Mouse (Mus musculus): ENCODE results near the gene Hsd3b5. TPM values are rescaled to one million over a fixed set of nuclear protein-coding genes. Genes with fewer than 3 reads are reported as not detected.
"Not testable (repeated sequence)": the region's sequence is repeated elsewhere in the genome, so short reads cannot be mapped to it uniquely, and the experiment has no call there.

Hsd3b5 gene
- not detected in 2 replicates for polyA plus RNA-seq (2012; rRNA removed)

GRCm38 (mm10) chr3:98630152-98630551 is at the start of gene Hsd3b5:
Gene Hsd3b5, minus strand, starts transcription at chr3:98630252.
- DNase-seq (ENCODE audit: extremely low spot score in 1 of 2, low spot score in 1 of 2) = no peak

- DNase-seq (ENCODE audit: extremely low spot score in 1 of 2, low spot score in 1 of 2) = no peak
These were observed 5.1 kb upstream of the Hsd3b5 start for GRCm38 (mm10) chr3:98635145-98635544.

DNA sequence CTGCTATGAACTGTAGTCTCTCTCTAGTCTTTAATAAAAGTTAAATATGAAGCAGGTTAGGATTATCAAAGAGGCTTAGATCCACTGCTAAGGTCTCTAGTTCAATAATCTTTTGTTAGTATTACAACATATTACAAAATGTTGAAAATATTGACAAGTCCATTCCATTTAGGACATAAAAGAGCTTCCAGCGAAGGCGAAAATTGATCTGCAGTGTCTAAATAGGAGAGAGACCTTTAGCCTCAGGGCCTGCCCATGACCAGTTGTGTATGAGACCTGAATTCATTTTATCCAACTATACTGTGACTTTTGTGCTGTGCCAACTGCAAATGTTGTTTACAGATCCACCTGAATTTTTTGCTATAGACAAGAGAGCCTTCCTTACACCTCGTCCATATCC is 419 bp downstream of the Hsd3b5 start:
- DNase-seq (ENCODE audit: extremely low spot score in 1 of 2, low spot score in 1 of 2) = no peak

- DNase-seq (ENCODE audit: extremely low spot score in 1 of 2, low spot score in 1 of 2) = not testable (repeated sequence)
These were observed 13.3 kb downstream of the Hsd3b5 start for GRCm38 (mm10) chr3:98616786-98617185.

DNA sequence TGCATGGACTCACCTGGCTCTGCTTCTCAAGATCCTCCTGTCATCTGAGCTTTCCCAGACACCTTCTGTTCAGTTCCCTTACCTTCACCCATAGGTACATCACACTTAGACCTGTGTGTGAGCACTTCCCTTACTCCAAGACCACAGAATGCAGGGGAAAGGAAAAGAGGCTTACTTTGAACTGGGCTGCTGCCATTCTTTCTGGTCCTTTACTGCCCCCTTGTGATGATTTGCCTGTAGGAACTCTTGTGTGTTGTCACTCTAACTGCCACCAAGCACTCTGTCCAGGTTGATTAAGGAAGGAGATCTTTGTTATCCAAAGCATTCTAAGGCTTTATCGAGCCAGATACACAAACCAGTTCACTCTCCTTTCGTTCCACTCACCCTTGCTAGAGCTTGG is 13.8 kb downstream of the Hsd3b5 start:
- DNase-seq (ENCODE audit: extremely low spot score in 1 of 2, low spot score in 1 of 2) = not testable (repeated sequence)

- DNase-seq (ENCODE audit: extremely low spot score in 1 of 2, low spot score in 1 of 2) = not testable (repeated sequence)
These were observed 15.6 kb downstream of the Hsd3b5 start for GRCm38 (mm10) chr3:98614406-98614927.

- DNase-seq (ENCODE audit: extremely low spot score in 1 of 2, low spot score in 1 of 2) = no peak
These were observed 16.1 kb downstream of the Hsd3b5 start for GRCm38 (mm10) chr3:98613963-98614362.

- DNase-seq (ENCODE audit: extremely low spot score in 1 of 2, low spot score in 1 of 2) = not testable (repeated sequence)
These were observed 16.5 kb downstream of the Hsd3b5 start for GRCm38 (mm10) chr3:98613540-98613939.

DNA sequence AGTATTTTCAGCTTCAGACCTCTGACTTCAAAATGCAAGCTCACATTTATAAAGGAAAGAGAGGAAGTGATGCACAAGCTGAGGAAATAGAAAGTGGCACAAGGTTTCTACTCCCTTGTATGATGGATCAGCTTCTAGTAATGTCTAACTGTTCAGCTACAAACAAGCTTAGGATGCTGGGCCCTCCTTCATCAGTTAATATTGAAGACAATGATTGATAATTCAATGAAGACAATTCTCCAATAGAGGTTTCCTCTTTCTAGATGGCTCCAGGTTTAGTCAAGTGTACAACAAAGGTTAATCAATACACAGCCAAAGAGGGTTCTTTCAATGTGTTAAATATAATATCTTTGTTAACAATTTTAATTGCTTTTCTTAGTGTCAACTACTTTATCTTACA is 41.3 kb downstream of the Hsd3b5 start, which contains the start of gene Gm10681:
Gm10681 (minus strand) TSS at position 101 of the 400 bp plus-strand sequence.
- no peak for DNase-seq (ENCODE audit: extremely low spot score in 1 of 2, low spot score in 1 of 2)

DNA sequence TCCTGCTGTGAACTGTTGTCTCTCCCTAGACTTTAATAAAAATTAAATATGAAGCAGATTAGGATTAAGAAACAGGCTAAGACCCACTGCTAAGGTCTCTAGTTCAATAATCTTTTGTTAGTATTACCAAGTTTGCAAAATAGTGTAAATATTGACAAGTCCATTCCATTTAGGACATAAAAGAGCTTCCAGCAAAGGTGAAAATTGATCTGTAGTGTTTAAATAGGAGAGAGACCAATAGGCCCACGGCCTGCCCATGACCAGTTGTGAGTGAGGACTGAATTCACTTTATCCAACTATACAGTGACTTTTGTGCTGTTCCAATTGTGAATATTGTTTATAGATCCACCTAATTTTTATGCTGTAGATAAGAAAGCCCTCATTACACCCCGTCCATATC is 42.3 kb downstream of the Hsd3b5 start:
- no peak for DNase-seq (ENCODE audit: extremely low spot score in 1 of 2, low spot score in 1 of 2)

- DNase-seq (ENCODE audit: extremely low spot score in 1 of 2, low spot score in 1 of 2) = not testable (repeated sequence)
These were observed 47.4 kb downstream of the Hsd3b5 start for GRCm38 (mm10) chr3:98582622-98583021.

DNA sequence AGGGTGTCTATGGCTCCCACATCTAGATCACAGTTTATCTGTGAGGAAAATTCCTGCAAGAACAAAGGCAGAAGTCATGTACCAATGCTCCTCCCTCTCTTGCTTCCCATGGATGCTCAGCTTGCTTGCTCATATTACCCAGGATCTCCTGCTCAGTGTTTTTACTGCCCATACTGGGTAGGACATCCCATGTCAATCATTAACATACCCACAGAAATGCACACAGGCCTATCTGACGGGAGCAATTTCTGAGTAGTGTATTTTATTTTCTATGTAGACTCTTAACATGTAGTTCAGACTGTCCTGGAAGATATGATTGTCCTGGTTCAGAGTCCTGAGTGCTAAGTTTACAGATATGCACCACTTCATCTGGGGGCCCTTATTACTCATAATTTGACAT is 47.9 kb downstream of the Hsd3b5 start:
- DNase-seq (ENCODE audit: extremely low spot score in 1 of 2, low spot score in 1 of 2) = not testable (repeated sequence)

DNA sequence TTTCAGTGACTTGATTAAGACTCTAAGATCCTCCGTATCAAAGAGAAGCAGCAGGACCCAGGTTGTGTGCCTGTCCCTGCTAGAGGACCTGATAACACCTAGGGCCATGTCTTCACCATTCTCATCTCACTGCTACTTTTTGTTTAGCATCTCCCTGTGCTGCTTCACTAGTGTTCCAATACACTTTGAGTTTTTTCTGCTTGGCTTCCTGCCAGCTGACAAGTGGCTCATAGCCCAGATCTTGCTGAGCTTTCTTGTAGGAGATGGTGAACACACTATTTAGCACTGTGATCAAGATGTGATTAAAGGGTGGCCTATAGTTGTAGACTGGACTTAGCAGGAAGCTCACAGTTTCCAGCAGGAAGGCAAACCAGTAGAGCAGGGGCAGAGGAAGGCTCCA is 49.0 kb downstream of the Hsd3b5 start:
- peak; percentile 62 to 90 for DNase-seq (ENCODE audit: extremely low spot score in 1 of 2, low spot score in 1 of 2)

Other genes with a start within 250 kb of the Hsd3b5 start
- 17.0 TPM in 2 replicates for gene Zfp697, start 247.8 kb downstream of the Hsd3b5 start, polyA plus RNA-seq (2012; rRNA removed)
- not detected in 2 replicates for gene Gm4450, start 173.1 kb downstream of the Hsd3b5 start, polyA plus RNA-seq (2012; rRNA removed)
- gene Hsd3b4, start 119.7 kb downstream of the Hsd3b5 start, polyA plus RNA-seq (2012; rRNA removed) = not detected in 2 replicates
- gene Gm10681, start 41.4 kb downstream of the Hsd3b5 start, polyA plus RNA-seq (2012; rRNA removed) = not detected in 2 replicates
- gene Hsd3b2, start 94.3 kb upstream of the Hsd3b5 start, polyA plus RNA-seq (2012; rRNA removed) = 0.08 and 0.13 TPM in 2 replicates
- gene Hsd3b3, start 132.9 kb upstream of the Hsd3b5 start, polyA plus RNA-seq (2012; rRNA removed) = not detected in 2 replicates
- gene Hsd3b6, start 184.2 kb upstream of the Hsd3b5 start, polyA plus RNA-seq (2012; rRNA removed) = 0.36 TPM in 1 of 2 replicates, not detected in the other
- not detected in 2 replicates for gene Hsd3b1, start 229.5 kb upstream of the Hsd3b5 start, polyA plus RNA-seq (2012; rRNA removed)

Measured in frontal cortex, adult 2 months (tissue).